Mouse (Mus musculus): ENCODE measurements around the gene Rufy3.

DNA sequence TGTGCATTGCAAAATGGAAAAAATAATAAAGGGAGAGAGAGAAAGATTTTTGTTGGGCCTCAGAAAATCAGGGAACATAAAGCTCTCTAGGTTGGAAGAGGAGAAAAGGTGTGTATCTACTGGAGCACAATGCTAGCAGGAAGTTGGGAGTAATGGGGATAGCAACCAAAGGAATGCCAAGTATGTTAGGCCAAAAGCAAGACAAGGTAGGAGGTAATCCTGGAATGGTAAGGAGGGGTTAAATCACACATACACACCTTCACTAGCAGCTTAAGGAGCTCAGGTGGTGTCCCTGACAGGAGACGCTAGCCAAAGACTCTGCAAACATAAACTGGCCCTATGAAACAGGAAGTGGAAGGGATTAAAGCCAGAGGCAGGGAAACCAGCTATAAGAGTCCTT is 5.8 kb upstream of the Rufy3 start:
- TF ChIP-seq CTCF (IDR thresholded peaks at IDR 0.05; ENCODE audit: insufficient read depth, low read length) (no peak), POLR2A (IDR thresholded peaks at IDR 0.05; ENCODE audit: borderline replicate concordance, extremely low read depth, low read depth, low read length) (no peak)

Measured in lung, adult 2 months (tissue).